Mouse (Mus musculus) cerebellum, postnatal 4 days (tissue): ENCODE results near the gene Rbmxl1.

Source experiments
- DNase-seq, 2 experiments: peaks; one replicate each; pipeline ENCODE4 v3.0.0; 2022; ENCODE audit warnings: low spot score in 2 of 2, mixed read lengths in 1 of 2

Rbmxl1 gene

GRCm38 (mm10) chr8:78493031-78493430, 15.7 kb downstream of the Rbmxl1 start:
- no peak for DNase-seq

- no peak for DNase-seq
Measured at GRCm38 (mm10) chr8:78489733-78490132, 19.0 kb downstream of the Rbmxl1 start.

GRCm38 (mm10) chr8:78477051-78477829, 31.5 kb downstream of the Rbmxl1 start:
- DNase-seq = no peak

- DNase-seq = no peak
Measured at GRCm38 (mm10) chr8:78467889-78468288, 40.8 kb downstream of the Rbmxl1 start.

- no peak for DNase-seq
Measured at GRCm38 (mm10) chr8:78463941-78464340, 44.8 kb downstream of the Rbmxl1 start.

GRCm38 (mm10) chr8:78456441-78456840, 52.3 kb downstream of the Rbmxl1 start:
- DNase-seq = no peak
